Mouse (Mus musculus) left cerebral cortex, postnatal 25 days (tissue): ENCODE results near the gene Kcnj10. TPM values are rescaled to one million over a fixed set of nuclear protein-coding genes. Genes with fewer than 3 reads are reported as not detected.

Experiments used
- DNase-seq, 2 experiments: peaks; one replicate each; pipeline ENCODE4 v3.0.0; 2022; ENCODE audit warnings: low spot score in 2 of 2, mixed read lengths in 1 of 2
- intact Hi-C: fragments of 180-260 bp; cut with DNase I; formaldehyde crosslinking; loops from one replicate; pipeline ENCODE4 v1.15.1; 2025
- total RNA-seq, 2 experiments: library from RNA; stranded (reverse); gene quantifications; 2 replicates each; pipeline ENCODE4 v1.2.3; 2021

The Kcnj10 gene
- total RNA-seq, 2 experiments from 2014 or later, result 85.4 to 99.8 TPM

DNA sequence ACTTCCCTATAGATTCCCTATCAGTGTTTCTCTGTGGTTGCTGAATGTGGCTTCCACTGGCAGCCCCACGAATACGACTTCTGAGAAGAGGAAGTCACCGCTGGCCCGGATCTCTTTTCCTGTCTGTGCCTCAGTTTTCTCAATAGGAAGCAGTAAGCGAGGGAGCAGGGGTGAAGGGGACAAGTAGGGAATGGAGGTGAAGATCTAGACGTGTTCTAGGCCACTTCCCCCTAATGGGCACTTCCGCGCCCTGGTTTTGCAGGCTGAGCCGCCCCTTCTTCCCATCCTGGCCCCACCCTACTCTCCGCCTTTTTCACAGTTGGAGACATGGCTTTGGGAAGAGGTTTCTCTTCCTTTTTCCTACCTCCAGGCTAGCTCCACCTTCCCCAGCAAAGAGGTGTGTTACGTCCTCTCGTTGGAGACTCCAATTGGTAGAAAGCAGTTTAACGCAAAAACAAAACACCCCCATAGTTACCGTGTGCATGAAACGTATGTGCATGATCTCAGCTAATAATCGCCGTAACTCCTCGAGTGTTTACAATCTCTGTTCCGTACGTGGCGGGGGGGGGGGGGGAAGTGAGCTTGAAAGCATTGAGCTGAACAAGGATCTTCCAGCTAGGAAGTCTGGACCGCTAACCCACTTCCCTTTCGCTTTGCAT lies 29.6 kb upstream of the Kcnj10 start:
- intact Hi-C loops, result loop anchor here (2.0 to 5.0 kb wide), 3 partner anchors 105 to 264 kb away; partner anchors contain the start of genes Dcaf8 and Pea15a
- peak in 1 of 2 experiments; percentile 88 for DNase-seq

DNA sequence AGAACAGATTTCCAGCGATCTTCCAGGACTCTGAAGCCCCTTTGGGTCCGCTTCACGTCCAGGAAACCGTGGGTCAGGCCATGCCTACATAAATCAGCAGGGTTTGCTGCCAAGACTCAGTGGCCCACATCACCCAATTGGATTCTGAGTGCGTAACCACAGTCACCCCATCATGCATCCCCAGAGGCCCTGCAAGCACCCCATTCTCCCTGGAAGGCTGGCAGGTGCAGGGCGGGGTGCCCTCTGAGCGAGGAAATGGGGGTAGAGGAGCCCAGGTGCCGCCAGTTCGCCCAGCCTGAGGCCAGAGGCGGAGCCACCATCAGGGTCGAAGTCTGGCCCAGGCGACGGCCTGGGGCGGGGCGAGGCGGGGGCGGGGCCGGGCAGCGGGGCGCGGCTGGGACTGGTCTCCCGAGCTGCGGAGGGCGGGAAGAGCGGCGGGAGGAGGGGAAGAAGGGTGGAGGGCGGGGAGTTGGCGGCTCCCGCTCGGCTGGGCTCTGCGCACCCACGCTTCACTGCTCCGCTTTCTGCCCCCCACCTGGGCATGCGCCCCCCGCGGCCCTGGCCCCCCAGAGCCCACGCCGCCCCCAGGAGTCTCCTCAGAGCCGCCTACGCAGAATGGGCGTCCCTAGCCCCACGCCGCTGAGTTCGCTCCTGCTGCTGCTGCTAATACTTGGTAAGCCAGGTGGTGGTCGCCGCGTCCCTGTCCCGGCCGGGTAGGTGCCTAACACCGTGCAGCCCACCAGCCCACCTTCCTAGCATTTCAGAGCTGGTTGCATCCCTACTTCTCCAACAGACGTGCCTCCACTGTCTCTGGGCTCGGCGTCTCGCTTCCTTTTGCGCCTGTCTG lies 28.9 kb upstream of the Kcnj10 start:
- intact Hi-C loops, result loop anchor here (2.0 to 5.0 kb wide), 3 partner anchors 105 to 265 kb away; partner anchors contain the start of genes Dcaf8 and Pea15a

DNA sequence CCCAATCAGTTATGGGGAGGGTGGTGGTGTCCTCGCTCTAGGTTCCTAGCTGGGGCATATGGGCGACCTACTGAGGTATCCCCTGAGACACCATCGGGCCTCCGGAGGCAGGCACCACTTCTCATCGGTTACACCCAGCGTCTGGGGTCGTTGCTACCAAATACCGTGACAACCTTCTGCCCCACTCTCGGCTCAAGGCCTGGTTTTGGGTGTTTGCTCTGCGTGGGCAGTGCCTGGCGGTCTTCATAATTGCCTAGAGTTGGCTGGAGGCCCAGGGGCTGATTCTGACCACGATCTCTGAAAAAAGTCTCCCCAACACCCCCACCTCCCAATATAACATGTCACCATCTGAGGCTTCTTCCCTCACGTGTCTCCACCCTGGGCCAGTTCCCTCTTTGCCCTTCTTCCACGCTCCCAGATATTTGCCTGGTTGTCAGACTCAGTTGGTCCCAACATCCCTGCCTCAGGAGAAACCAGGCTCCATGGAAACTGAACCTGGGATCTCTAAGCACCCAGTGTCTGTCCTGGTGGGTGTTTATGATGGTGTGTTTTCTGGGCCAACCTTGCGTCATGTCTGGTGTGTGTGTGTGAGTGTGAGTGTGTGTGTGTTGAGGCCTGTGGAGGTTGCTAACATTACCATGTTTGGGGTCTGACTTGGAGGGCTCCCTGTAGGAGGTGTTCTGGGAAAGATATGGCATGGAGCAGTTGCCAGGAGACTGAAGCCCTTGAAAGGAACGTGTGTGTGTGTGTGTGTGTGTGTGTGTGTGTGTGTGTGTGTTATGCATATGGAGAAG lies 28.0 kb upstream of the Kcnj10 start:
- intact Hi-C loops, result loop anchor here (5.0 kb wide), 1 partner anchor 266 kb away; no protein-coding TSS in a partner anchor
- peak; percentile 63 to 89 for DNase-seq

More for the DNA sequence above, 28.9 kb upstream of the Kcnj10 start:
- peak; percentile 73 to 79 for DNase-seq

DNA sequence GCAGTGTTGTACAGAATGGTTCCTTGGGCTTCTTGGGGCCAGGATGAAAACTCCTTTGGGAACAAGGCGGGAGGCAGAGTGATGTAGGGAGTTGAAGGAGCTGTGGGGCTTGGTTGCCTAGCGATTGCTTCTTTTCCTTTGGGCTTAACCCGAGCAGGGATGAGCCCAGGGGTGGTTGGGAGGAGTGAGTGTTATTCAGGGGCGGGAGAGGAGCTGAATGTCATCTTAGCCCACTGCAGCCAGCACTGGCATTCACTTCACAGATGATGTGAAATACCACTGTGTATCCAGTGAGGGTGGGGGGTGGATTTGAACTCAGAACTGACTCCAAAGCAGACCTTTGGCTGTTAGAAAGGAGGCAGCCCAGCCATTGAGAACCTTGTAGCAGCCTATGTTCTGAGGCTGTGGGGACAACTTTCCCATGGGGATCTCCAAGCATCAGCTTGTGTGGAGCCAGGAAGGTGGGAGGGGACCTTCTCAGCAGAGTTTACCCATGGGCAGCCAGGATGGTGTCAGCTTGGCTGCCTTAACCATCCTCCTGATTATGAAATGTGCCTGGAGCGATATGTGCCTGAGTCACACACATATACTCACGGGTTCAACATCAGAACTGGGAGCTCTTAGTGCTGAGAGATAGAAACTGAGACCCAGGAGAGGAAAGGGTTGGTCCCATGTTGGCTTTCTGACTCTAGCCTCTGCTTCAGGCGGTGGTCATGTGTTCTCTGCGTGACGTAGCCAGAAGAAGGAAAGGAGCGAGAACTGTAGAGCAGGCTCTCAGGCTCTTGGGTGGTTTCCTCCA lies 27.2 kb upstream of the Kcnj10 start:
- intact Hi-C loops, result loop anchor here (5.0 kb wide), 1 partner anchor 267 kb away; no protein-coding TSS in a partner anchor
- peak; percentile 51 to 72 for DNase-seq

DNA sequence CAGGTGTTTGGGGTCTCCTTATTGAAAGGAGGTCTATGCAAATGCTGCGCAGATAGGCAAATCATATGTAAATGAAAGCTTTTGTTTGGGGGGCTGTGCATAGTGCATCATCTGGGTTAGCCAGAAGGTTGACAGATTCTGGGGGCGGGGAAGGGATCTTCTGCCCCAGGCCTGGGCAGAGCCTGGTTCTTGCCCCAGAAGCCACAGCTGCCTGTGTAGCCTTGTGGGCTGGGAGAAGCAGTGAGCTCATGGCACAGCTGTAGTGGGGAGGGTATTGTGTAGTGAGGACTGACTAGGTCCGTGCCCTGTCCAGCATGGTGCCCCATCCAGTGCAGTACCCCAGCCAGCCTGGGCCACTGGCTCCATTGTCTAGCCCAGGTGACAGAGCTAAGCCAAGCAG lies 26.1 kb upstream of the Kcnj10 start:
- intact Hi-C loops, result loop anchor here (5.0 kb wide), 1 partner anchor 268 kb away; no protein-coding TSS in a partner anchor
- peak; percentile 21 to 46 for DNase-seq

DNA sequence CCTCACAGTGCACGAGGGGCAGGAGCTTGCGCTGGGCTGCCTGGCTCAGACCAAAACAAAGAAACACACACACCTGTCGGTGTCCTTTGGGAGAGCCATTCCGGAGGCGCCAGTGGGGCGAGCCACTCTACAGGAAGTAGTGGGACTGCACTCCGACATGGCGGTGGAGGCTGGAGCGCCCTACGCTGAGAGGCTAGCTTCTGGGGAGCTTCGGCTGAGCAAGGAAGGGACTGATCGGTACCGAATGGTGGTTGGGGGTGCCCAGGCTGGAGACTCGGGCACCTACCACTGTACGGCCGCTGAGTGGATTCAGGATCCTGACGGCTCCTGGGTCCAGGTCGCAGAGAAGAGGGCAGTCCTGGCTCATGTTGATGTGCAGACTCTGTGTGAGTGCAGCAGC lies 23.6 kb upstream of the Kcnj10 start:
- peak in 1 of 2 experiments; percentile 6 for DNase-seq
- intact Hi-C loops, result no loop called here

DNA sequence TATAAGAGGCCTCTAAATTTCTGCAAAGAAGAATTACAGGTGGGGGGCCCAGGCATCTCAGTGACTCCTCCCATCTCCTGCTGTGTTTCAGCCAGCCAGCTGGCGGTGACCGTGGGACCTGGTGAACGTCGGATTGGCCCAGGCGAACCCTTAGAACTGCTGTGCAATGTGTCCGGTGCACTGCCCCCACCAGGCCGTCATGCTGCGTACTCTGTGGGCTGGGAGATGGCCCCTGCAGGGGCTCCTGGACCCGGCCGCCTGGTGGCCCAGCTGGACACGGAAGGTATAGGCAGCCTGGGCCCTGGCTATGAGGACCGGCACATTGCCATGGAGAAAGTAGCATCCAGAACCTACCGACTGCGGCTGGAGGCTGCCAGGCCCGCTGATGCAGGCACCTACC lies 23.1 kb upstream of the Kcnj10 start:
- peak in 1 of 2 experiments; percentile 26 for DNase-seq
- intact Hi-C loops, result no loop called here

DNA sequence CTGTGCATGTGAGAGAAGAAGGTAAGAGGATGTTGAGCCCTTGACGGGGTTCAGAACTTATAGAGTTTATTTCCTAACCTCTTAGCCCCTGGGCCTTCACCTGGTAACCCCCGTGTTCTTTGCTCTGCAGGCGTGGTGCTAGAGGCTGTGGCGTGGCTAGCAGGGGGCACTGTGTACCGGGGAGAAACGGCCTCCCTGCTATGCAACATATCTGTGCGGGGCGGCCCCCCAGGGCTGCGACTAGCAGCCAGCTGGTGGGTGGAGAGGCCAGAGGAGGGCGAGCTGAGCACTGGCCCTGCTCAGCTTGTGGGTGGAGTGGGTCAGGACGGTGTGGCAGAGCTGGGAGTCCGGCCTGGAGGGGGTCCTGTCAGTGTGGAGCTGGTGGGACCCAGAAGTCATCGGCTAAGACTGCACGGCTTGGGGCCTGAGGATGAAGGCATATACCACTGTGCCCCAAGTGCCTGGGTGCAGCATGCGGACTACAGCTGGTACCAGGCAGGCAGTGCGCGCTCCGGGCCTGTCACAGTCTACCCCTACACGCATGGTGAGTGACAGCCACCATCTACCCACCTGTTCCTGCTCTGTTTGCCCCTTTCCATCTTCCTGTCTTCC lies 22.5 kb upstream of the Kcnj10 start:
- DNase-seq, result peak; percentile 42 to 63
- intact Hi-C loops, result no loop called here

DNA sequence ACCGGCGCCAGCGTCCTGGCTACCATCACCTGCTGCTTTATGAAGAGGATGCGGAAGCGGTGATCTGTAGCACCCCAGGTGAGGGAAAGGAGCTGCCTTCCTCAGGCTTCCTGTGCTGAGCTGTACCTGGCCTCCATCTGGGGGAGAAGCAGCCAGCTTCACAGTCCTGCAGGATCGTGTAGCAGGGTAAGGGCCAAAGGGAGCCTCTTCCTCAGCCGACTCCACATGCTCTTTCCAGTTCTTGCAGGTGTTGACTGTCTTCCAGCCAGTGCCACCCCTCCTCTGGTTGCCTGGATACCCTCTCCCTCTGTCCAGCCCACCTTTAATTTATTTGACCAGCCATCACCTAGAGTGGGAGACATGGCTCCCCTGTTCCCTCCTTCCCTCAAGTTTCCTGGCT lies 21.7 kb upstream of the Kcnj10 start:
- DNase-seq, result peak; percentile 49 to 76
- intact Hi-C loops, result no loop called here

DNA sequence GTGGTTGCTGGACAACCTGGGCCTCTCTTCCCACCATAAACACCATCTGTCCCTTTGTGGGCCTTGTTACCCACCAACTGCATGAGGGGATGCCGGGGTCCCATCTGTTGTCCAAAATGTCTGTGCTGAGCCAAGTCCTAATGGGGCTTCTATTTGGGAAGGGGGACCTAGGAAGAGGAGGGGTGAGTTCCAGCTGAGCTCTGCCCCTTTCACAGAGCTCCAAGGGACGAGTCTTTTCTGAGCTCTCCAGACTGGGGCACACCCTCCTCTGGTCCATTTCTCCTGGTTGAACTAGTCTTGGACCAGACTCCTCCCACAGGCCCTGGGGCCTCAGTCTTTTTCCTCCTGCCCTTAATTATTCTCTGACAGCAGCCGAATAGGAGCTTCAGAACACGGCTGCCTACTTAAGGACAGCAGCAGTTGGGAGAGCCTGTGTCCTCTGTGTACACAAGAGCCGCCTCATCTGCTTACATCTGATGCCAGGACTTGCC lies 21.0 kb upstream of the Kcnj10 start:
- DNase-seq, result peak; percentile 58 to 84
- intact Hi-C loops, result no loop called here

DNA sequence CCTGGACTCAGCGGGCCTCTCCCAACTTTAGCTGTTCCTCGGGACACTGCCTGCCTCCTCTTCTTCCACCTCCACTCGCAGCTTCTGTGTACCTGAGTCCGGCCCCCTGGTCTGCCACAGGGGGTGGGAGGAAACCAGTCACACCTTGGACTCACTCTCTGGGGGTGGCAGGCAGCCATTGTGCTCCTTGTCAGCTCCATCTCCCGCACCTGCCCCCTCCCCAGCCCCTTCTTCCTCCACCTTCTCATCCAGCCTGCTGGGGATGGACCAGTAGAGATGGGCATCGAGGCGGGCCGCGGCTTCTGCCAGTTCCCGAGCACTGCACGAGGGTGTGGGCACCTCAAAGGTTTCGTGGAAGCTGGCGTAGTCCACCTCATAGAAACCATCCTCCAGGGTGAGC lies 18.3 kb upstream of the Kcnj10 start:
- intact Hi-C loops, result no loop called here
- peak in 1 of 2 experiments; percentile 60 for DNase-seq

DNA sequence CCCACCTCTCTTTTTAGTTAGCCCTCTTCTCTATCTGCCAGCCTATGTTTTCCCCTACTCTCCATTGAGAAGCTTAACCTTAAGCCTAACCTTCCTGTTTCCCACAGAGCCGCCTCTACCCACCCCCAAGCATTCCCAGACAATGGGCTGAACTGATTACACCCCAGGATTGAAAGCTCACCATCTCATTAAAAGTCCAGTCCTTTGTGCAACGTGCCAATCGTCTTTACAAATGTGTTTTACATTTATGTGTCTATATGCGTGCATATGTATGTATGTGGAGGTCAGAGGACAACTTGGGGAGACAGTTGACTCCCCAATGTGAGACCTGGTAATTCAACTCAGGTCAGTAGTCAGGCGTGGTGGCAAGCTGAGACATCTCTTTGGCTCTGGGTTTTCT lies 17.7 kb upstream of the Kcnj10 start:
- intact Hi-C loops, result no loop called here
- peak in 1 of 2 experiments; percentile 8 for DNase-seq

DNA sequence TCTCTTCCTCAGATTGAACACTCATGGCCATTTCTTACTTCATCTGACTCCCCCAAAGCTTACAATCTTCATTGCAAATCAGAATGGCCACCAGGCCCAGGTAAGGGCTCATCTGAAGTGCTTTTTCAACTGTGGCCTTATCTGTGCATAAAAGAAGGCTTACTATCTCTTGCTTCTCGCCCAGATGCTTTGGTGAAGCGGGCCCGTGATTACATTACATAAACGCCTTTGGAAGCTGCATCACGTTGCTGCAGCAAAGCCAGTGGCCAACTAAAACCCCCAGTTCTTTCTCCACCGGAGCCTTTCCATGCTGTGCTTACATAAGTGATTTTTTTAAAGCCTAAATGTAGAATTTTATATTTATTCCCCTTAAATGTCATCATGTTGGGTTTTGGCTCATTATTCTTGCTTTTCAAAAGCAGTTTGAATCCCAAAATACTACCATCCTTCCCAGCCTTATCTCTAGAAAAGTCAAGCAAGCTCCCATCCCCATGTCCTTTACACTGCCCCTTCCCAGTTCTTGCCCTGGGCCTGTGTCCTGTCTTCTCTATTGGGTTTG lies 17.1 kb upstream of the Kcnj10 start:
- intact Hi-C loops, result no loop called here
- peak; percentile 79 to 97 for DNase-seq

DNA sequence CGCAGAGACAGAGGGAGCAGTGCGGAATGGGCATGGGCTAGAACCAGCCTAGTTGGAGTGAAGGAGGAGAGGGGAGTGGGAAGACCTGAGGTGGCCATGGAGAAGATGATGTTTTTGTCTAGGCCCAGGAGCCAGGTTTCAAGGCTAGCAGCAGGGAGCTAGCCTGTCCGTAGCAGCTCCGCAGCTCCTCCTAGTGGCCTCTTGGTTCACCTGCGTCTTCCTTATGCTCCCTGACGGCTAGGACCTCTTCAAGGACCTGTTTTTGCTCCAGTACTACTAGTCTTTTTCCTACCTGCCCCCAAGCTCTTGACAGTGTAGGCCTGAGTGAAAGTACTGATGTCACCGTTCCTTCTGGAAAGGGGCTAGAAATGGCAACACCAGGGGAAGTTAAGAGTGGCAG lies 16.3 kb upstream of the Kcnj10 start:
- intact Hi-C loops, result loop anchor here (5.0 kb wide), 1 partner anchor 38 kb away; no protein-coding TSS in a partner anchor
- peak; percentile 83 to 91 for DNase-seq

DNA sequence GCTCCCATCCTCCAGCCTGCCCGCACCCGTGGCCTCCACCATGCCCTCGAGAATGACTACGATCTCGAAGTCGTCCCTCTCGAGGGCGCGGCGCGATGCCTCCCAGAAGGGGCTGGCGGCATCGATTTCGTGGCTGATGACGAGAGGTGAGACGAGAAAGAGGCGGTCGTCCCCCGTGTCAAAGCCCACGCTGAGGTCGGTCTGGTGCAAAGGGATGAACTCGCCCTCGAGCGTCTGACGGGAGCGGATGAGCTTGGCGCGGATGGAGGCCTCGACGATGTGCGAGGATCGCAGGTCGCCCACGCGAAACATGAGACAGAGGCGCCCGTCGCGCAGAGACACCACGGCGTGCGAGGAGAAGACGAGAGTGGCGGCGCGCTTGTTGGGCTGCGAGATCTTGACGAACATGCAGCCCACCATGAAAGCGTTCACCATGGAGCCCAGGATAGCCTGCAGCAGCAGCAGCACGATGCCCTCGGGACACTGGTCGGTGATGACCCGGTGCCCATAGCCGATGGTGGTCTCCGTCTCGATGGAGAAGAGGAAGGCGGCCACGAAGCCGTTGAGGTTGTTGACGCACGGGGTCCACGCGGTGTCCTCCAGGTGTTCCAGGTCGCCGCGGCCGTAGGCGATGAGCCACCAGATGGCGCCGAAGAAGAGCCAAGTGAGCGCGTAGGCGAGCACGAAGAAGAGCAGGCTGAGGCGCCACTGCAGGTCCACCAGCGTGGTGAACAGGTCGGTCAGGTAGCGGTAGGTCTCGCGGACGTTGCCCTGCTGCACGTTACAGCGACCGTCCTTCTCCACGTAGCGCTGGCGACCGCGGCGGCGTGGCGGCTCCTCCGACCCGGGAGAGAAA lies 15.1 kb upstream of the Kcnj10 start:
- DNase-seq, result peak; percentile 60 to 73
- intact Hi-C loops, result loop anchor here (5.0 kb wide), 1 partner anchor 36 kb away; no protein-coding TSS in a partner anchor

DNA sequence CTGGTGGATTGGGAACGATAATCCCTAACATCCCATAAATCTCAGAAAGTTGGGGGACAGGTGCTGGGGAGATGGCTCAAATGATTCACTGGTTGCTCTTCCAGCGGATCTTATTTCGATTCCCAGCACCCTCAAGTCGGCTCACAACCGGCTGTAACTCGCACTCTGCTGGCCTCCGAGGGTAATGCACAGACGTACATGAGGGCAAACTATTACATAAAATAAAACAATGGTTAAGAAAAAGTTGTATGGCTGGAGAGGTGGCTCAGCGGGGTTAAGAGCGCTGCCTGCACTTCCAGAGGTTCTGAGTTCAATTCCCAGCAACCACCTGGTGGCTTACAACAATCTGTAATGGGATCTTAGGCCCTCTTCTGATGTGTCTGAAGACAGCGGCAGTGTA lies 14.3 kb upstream of the Kcnj10 start:
- intact Hi-C loops, result loop anchor here (5.0 kb wide), 1 partner anchor 36 kb away; no protein-coding TSS in a partner anchor
- no peak for DNase-seq
